Mouse (Mus musculus): ENCODE data around the gene Gm43951.

GRCm38 (mm10) chr11:72173506-72173905 lies 33.1 kb downstream of the Gm43951 start:
- no peak for TF ChIP-seq POLR2A (IDR thresholded peaks at IDR 0.05; ENCODE audit: borderline replicate concordance, insufficient read depth, low read length)
- TF ChIP-seq CTCF (IDR thresholded peaks at IDR 0.05; ENCODE audit: borderline replicate concordance, insufficient read depth, low read depth, low read length) = no peak

Data from cerebellum, adult 2 months (tissue).